In genomic region chr16:12897267-12897666, GRCm38 (mm10) we compare ENCODE assay signal across 28 mouse cellular contexts.
"Had no signal": no experiment of that assay in that cellular context is flagged by ENCODE, and none has a peak within 500 bp of the region (broad histone marks: within the 10 kb centered on the region; RNA-seq: fewer than 3 reads in every experiment).

No protein-coding gene starts in this region.

- H3K4me3 ChIP-seq: embryonic facial prominence, embryonic 10.5 days; embryonic facial prominence, embryonic 12.5 days; embryonic facial prominence, embryonic 13.5 days; embryonic facial prominence, embryonic 15.5 days; erythroblast, embryonic 14.5 days; forebrain, embryonic 10.5 days; forebrain, embryonic 12.5 days; forebrain, embryonic 13.5 days; forebrain, embryonic 15.5 days; gastrocnemius, adult 2 months; heart, adult 2 months; heart, embryonic 10.5 days had no signal

- H3K36me3 ChIP-seq: embryonic facial prominence, embryonic 10.5 days; embryonic facial prominence, embryonic 12.5 days; embryonic facial prominence, embryonic 13.5 days; embryonic facial prominence, embryonic 15.5 days; forebrain, embryonic 10.5 days; forebrain, embryonic 12.5 days; forebrain, embryonic 15.5 days; heart, embryonic 10.5 days had no signal

- H3K9ac ChIP-seq: embryonic facial prominence, embryonic 12.5 days; embryonic facial prominence, embryonic 13.5 days; embryonic facial prominence, embryonic 15.5 days; forebrain, embryonic 12.5 days; forebrain, embryonic 13.5 days; forebrain, embryonic 15.5 days; forebrain, postnatal 0 days had no signal

- H3K9me3 ChIP-seq: embryonic facial prominence, embryonic 15.5 days; forebrain, embryonic 12.5 days; forebrain, embryonic 13.5 days; forebrain, embryonic 15.5 days; heart, embryonic 10.5 days had no signal

- H3K27ac ChIP-seq: embryonic facial prominence, embryonic 10.5 days; embryonic facial prominence, embryonic 12.5 days; embryonic facial prominence, embryonic 13.5 days; embryonic facial prominence, embryonic 15.5 days; forebrain, embryonic 10.5 days; forebrain, embryonic 12.5 days; forebrain, embryonic 13.5 days; forebrain, embryonic 15.5 days; gastrocnemius, adult 2 months; heart, adult 2 months; heart, embryonic 10.5 days had no signal

- H3K4me1 ChIP-seq: embryonic facial prominence, embryonic 10.5 days; embryonic facial prominence, embryonic 12.5 days; embryonic facial prominence, embryonic 13.5 days; embryonic facial prominence, embryonic 15.5 days; heart, embryonic 10.5 days had no signal

- H3K27me3 ChIP-seq: embryonic facial prominence, embryonic 12.5 days; embryonic facial prominence, embryonic 13.5 days; embryonic facial prominence, embryonic 15.5 days; forebrain, embryonic 12.5 days; forebrain, embryonic 13.5 days; forebrain, embryonic 15.5 days had no signal

- DNase-seq: cerebellum, adult 9-10 months; cerebellum, adult 9-11 months; cerebellum, postnatal 10 days; cerebellum, postnatal 14 days; cerebellum, postnatal 25 days; cerebellum, postnatal 36 days; embryo, embryonic 11 days; forebrain, postnatal 0 days; gastrocnemius, adult 2 months; gastrocnemius, postnatal 10 days; gastrocnemius, postnatal 14 days; gastrocnemius, postnatal 25 days; gastrocnemius, postnatal 36 days; heart, adult 18-20 months; heart, adult 2 months had no signal

- ATAC-seq: forebrain, embryonic 13.5 days; forebrain, embryonic 14.5 days; forebrain, embryonic 15.5 days; forebrain, embryonic 16.5 days; forebrain, postnatal 0 days had no signal

- H3K4me2 ChIP-seq: embryonic facial prominence, embryonic 12.5 days; embryonic facial prominence, embryonic 13.5 days; embryonic facial prominence, embryonic 15.5 days; forebrain, embryonic 12.5 days; forebrain, embryonic 13.5 days; forebrain, embryonic 15.5 days; heart, embryonic 11.5 days had no signal
